Mouse (Mus musculus) spleen, adult 2 months (tissue): ENCODE results near the gene Tecpr2. TPM values are rescaled to one million over a fixed set of nuclear protein-coding genes. Genes with fewer than 3 reads are reported as not detected.

ENCODE experiments used
- DNase-seq, 2 experiments: peaks; one replicate each; pipeline versions ENCODE4 v3.0.0 to v3.0.0-alpha.2; 2012 to 2021; ENCODE audit warnings: low spot score in 2 of 2, low read depth in 1 of 2
- H3K27ac ChIP-seq: fragments of 200-500 bp; 2 replicates; pipeline ENCODE4 v1.5.1; 2012; ENCODE audit warnings: low read length, inconsistent platforms; ENCODE audit not compliant: insufficient read depth
- H3K27me3 ChIP-seq: fragments of 200-500 bp; 2 replicates; pipeline ENCODE4 v1.6.1; 2012; ENCODE audit warnings: mild to moderate bottlenecking, moderate library complexity, low read length, inconsistent platforms; ENCODE audit not compliant: control insufficient read depth, insufficient read depth
- H3K36me3 ChIP-seq: fragments of 200-500 bp; 2 replicates; pipeline ENCODE4 v1.6.1; 2012; ENCODE audit warnings: mild to moderate bottlenecking, low read length, inconsistent platforms; ENCODE audit not compliant: control insufficient read depth, insufficient read depth
- H3K4me1 ChIP-seq: fragments of 200-500 bp; 2 replicates; pipeline ENCODE4 v1.6.1; 2011; ENCODE audit warnings: inconsistent platforms; ENCODE audit not compliant: control insufficient read depth, insufficient read depth, insufficient read length
- H3K4me3 ChIP-seq: fragments of 200-500 bp; 2 replicates; pipeline ENCODE4 v1.5.1; 2011; ENCODE audit warnings: mild to moderate bottlenecking, inconsistent platforms; ENCODE audit not compliant: insufficient read depth, insufficient read length; ENCODE audit errors: extremely low read depth
- CTCF ChIP-seq: fragments of 200-500 bp; IDR thresholded peaks from 2 replicates; pipeline ENCODE4 v1.5.1; 2011; ENCODE audit warnings: mild to moderate bottlenecking, inconsistent platforms; ENCODE audit not compliant: insufficient read depth, insufficient read length, insufficient replicate concordance; ENCODE audit errors: extremely low read depth
- POLR2A ChIP-seq: fragments of 200-500 bp; IDR thresholded peaks from 2 replicates; pipeline ENCODE4 v1.6.1; 2011; ENCODE audit warnings: low read depth, low read length, inconsistent platforms
- WGBS: fragments of 180-500 bp; shearing (Covaris S2); methylation state at CpG from one replicate; pipeline ENCODE4 v1.1.7; 2018; 5-methylcytosine and 5-hydroxymethylcytosine counted together
- polyA plus RNA-seq: library from polyadenylated mRNA; depleted of rRNA; stranded (reverse); fragments of >200 nt; gene quantifications from 2 replicates; pipeline ENCODE4 v1.2.3, GENCODE M21; 2012

Gene Tecpr2
- polyA plus RNA-seq, 1 experiment = 4.0 TPM

GRCm38 (mm10) chr12:110948082-110948909, 59.2 kb downstream of the Tecpr2 start:
- DNase-seq = no peak
- no peak for TF ChIP-seq CTCF
- no peak for TF ChIP-seq POLR2A
- H3K4me1 ChIP-seq = peaks cover 4% of the 10 kb centered on the region; the same call in 1 of the 2 replicates
- no peak overlapping the region for H3K27ac ChIP-seq
- H3K4me3 ChIP-seq = no peak overlapping the region
- H3K27me3 ChIP-seq = no peaks in the 10 kb centered on the region
- H3K36me3 ChIP-seq = no peaks in the 10 kb centered on the region
- 86% methylated on average over 6 of the region's 6 CpGs for WGBS

- H3K4me3 ChIP-seq = no peak overlapping the region
- no peaks in the 10 kb centered on the region for H3K36me3 ChIP-seq
- no peak for DNase-seq
- no peak overlapping the region for H3K27ac ChIP-seq
- no peak for TF ChIP-seq POLR2A
- no peak for TF ChIP-seq CTCF
- H3K27me3 ChIP-seq = no peaks in the 10 kb centered on the region
- peaks cover 4% of the 10 kb centered on the region; the same call in 1 of the 2 replicates for H3K4me1 ChIP-seq
- WGBS = 82% methylated on average over 3 of the region's 3 CpGs
Observed at GRCm38 (mm10) chr12:110948910-110949201, 59.8 kb downstream of the Tecpr2 start.

GRCm38 (mm10) chr12:110949410-110949809, 60.3 kb downstream of the Tecpr2 start:
- TF ChIP-seq CTCF = no peak
- no peak for TF ChIP-seq POLR2A
- H3K4me3 ChIP-seq = no peak overlapping the region
- peaks cover 4% of the 10 kb centered on the region; the same call in 1 of the 2 replicates for H3K4me1 ChIP-seq
- H3K36me3 ChIP-seq = no peaks in the 10 kb centered on the region
- no peak overlapping the region for H3K27ac ChIP-seq
- no peaks in the 10 kb centered on the region for H3K27me3 ChIP-seq
- no peak for DNase-seq
- 90% methylated on average over 1 of the region's 1 CpGs for WGBS

- Histone ChIP-seq H3K27me3 (no peaks in the 10 kb centered on the region), H3K4me1 (peaks cover 4% of the 10 kb centered on the region; the same call in 1 of the 2 replicates), H3K4me3 (no peak overlapping the region), H3K27ac (no peak overlapping the region), H3K36me3 (no peaks in the 10 kb centered on the region)
- TF ChIP-seq CTCF (no peak), POLR2A (no peak)
- peak; percentile 32 to 33 for DNase-seq
- 46% methylated on average over 4 of the region's 4 CpGs for WGBS
Observed at GRCm38 (mm10) chr12:110950151-110950550, 61.1 kb downstream of the Tecpr2 start.

- 87% methylated on average over 7 of the region's 7 CpGs for WGBS
- no peak for DNase-seq
- H3K4me1 ChIP-seq = peaks cover 4% of the 10 kb centered on the region; the same call in 1 of the 2 replicates
Observed at GRCm38 (mm10) chr12:110951236-110951635, 62.2 kb downstream of the Tecpr2 start.

GRCm38 (mm10) chr12:110952628-110953385, 63.7 kb downstream of the Tecpr2 start:
- WGBS = 93% methylated on average over 6 of the region's 6 CpGs
- no peak for DNase-seq
- H3K27me3 ChIP-seq = no peaks in the 10 kb centered on the region
- H3K4me1 ChIP-seq = peaks cover 4% of the 10 kb centered on the region; the same call in 1 of the 2 replicates
- H3K4me3 ChIP-seq = no peak overlapping the region
- H3K36me3 ChIP-seq = no peaks in the 10 kb centered on the region
- TF ChIP-seq POLR2A = no peak
- TF ChIP-seq CTCF = no peak
- no peak overlapping the region for H3K27ac ChIP-seq

More at GRCm38 (mm10) chr12:110951236-110951635, 62.2 kb downstream of the Tecpr2 start:
- Histone ChIP-seq H3K36me3 (no peaks in the 10 kb centered on the region), H3K4me3 (no peak overlapping the region), H3K27ac (no peak overlapping the region), H3K27me3 (no peaks in the 10 kb centered on the region)
- no peak for TF ChIP-seq CTCF
- no peak for TF ChIP-seq POLR2A
